Mouse (Mus musculus): ENCODE measurements at regions not wholly inside any gene's neighbourhood (a gene's known extent, or its start where the extent isn't known, plus 50 kb on each side); places are given as distances from the start of the nearest gene placed in this dataset.

GRCm38 (mm10) chr4:54704696-54705095 is 240.2 kb upstream of the Zfp462 start:
- WGBS = 81% methylated on average over 5 of the region's 5 CpGs
- Histone ChIP-seq H3K27ac (ENCODE audit: low read depth, low read length) (no peak overlapping the region), H3K9ac (ENCODE audit: low read depth, low read length) (no peak overlapping the region), H3K9me3 (ENCODE audit: control insufficient read depth, low read length) (no peaks in the 10 kb centered on the region), H3K4me3 (ENCODE audit: low read depth, low read length) (no peak overlapping the region), H3K36me3 (ENCODE audit: control insufficient read depth, insufficient read depth, low read length) (no peaks in the 10 kb centered on the region), H3K4me1 (replicated peaks; ENCODE audit: control insufficient read depth, insufficient read depth, low read length) (no peaks in the 10 kb centered on the region), H3K4me2 (replicated peaks; ENCODE audit: low read depth, low read length) (no peak overlapping the region), H3K27me3 (ENCODE audit: control insufficient read depth, insufficient read depth, low read length) (no peaks in the 10 kb centered on the region)
- DNase-seq (ENCODE audit: low spot score) (no peak), ATAC-seq (ENCODE audit: low FRiP score) (no peak)

- H3K27ac ChIP-seq (ENCODE audit: low read depth, low read length) = no peak overlapping the region
- no peaks in the 10 kb centered on the region for H3K36me3 ChIP-seq (ENCODE audit: control insufficient read depth, insufficient read depth, low read length)
- no peak for ATAC-seq (ENCODE audit: low FRiP score)
- H3K9me3 ChIP-seq (ENCODE audit: control insufficient read depth, low read length) = no peaks in the 10 kb centered on the region
- no peaks in the 10 kb centered on the region for H3K27me3 ChIP-seq (ENCODE audit: control insufficient read depth, insufficient read depth, low read length)
- H3K4me3 ChIP-seq (ENCODE audit: low read depth, low read length) = no peak overlapping the region
- no peak overlapping the region for H3K9ac ChIP-seq (ENCODE audit: low read depth, low read length)
- H3K4me1 ChIP-seq (replicated peaks; ENCODE audit: control insufficient read depth, insufficient read depth, low read length) = no peaks in the 10 kb centered on the region
- no peak overlapping the region for H3K4me2 ChIP-seq (replicated peaks; ENCODE audit: low read depth, low read length)
- DNase-seq (ENCODE audit: low spot score) = no peak
Measured at GRCm38 (mm10) chr4:54709751-54710150, 235.1 kb upstream of the Zfp462 start.

- H3K9me3 ChIP-seq (ENCODE audit: control insufficient read depth, low read length) = no peaks in the 10 kb centered on the region
- no peak overlapping the region for H3K9ac ChIP-seq (ENCODE audit: low read depth, low read length)
- H3K27ac ChIP-seq (ENCODE audit: low read depth, low read length) = no peak overlapping the region
- H3K27me3 ChIP-seq (ENCODE audit: control insufficient read depth, insufficient read depth, low read length) = no peaks in the 10 kb centered on the region
- H3K36me3 ChIP-seq (ENCODE audit: control insufficient read depth, insufficient read depth, low read length) = no peaks in the 10 kb centered on the region
- ATAC-seq (ENCODE audit: low FRiP score) = no peak
- H3K4me3 ChIP-seq (ENCODE audit: low read depth, low read length) = no peak overlapping the region
- no peak for DNase-seq (ENCODE audit: low spot score)
- H3K4me1 ChIP-seq (replicated peaks; ENCODE audit: control insufficient read depth, insufficient read depth, low read length) = no peaks in the 10 kb centered on the region
- 77% methylated on average over 3 of the region's 3 CpGs for WGBS
- H3K4me2 ChIP-seq (replicated peaks; ENCODE audit: low read depth, low read length) = no peak overlapping the region
Measured at GRCm38 (mm10) chr4:54712929-54713328, 231.9 kb upstream of the Zfp462 start.

GRCm38 (mm10) chr4:54714612-54715342 is 230.1 kb upstream of the Zfp462 start:
- no peak overlapping the region for H3K4me2 ChIP-seq (replicated peaks; ENCODE audit: low read depth, low read length)
- no peaks in the 10 kb centered on the region for H3K4me1 ChIP-seq (replicated peaks; ENCODE audit: control insufficient read depth, insufficient read depth, low read length)
- 82% methylated on average over 9 of the region's 9 CpGs for WGBS
- no peak overlapping the region for H3K4me3 ChIP-seq (ENCODE audit: low read depth, low read length)
- no peak overlapping the region for H3K27ac ChIP-seq (ENCODE audit: low read depth, low read length)
- DNase-seq (ENCODE audit: low spot score) = no peak
- H3K9ac ChIP-seq (ENCODE audit: low read depth, low read length) = no peak overlapping the region
- H3K36me3 ChIP-seq (ENCODE audit: control insufficient read depth, insufficient read depth, low read length) = no peaks in the 10 kb centered on the region
- no peaks in the 10 kb centered on the region for H3K9me3 ChIP-seq (ENCODE audit: control insufficient read depth, low read length)
- no peaks in the 10 kb centered on the region for H3K27me3 ChIP-seq (ENCODE audit: control insufficient read depth, insufficient read depth, low read length)
- no peak for ATAC-seq (ENCODE audit: low FRiP score)

GRCm38 (mm10) chr4:54718083-54718482 is 226.8 kb upstream of the Zfp462 start:
- 59% methylated on average over 1 of the region's 1 CpGs for WGBS
- H3K9ac ChIP-seq (ENCODE audit: low read depth, low read length) = no peak overlapping the region
- no peaks in the 10 kb centered on the region for H3K36me3 ChIP-seq (ENCODE audit: control insufficient read depth, insufficient read depth, low read length)
- ATAC-seq (ENCODE audit: low FRiP score) (no peak), DNase-seq (ENCODE audit: low spot score) (no peak)
- H3K4me1 ChIP-seq (replicated peaks; ENCODE audit: control insufficient read depth, insufficient read depth, low read length) = no peaks in the 10 kb centered on the region
- H3K9me3 ChIP-seq (ENCODE audit: control insufficient read depth, low read length) = no peaks in the 10 kb centered on the region
- no peak overlapping the region for H3K4me2 ChIP-seq (replicated peaks; ENCODE audit: low read depth, low read length)
- no peaks in the 10 kb centered on the region for H3K27me3 ChIP-seq (ENCODE audit: control insufficient read depth, insufficient read depth, low read length)
- H3K4me3 ChIP-seq (ENCODE audit: low read depth, low read length) = no peak overlapping the region
- H3K27ac ChIP-seq (ENCODE audit: low read depth, low read length) = no peak overlapping the region

GRCm38 (mm10) chr4:54739001-54739400 is 205.8 kb upstream of the Zfp462 start:
- Histone ChIP-seq H3K36me3 (ENCODE audit: control insufficient read depth, insufficient read depth, low read length) (no peaks in the 10 kb centered on the region), H3K4me3 (ENCODE audit: low read depth, low read length) (no peak overlapping the region), H3K27me3 (ENCODE audit: control insufficient read depth, insufficient read depth, low read length) (no peaks in the 10 kb centered on the region), H3K4me1 (replicated peaks; ENCODE audit: control insufficient read depth, insufficient read depth, low read length) (no peaks in the 10 kb centered on the region), H3K9me3 (ENCODE audit: control insufficient read depth, low read length) (no peaks in the 10 kb centered on the region), H3K4me2 (replicated peaks; ENCODE audit: low read depth, low read length) (no peak overlapping the region), H3K27ac (ENCODE audit: low read depth, low read length) (no peak overlapping the region), H3K9ac (ENCODE audit: low read depth, low read length) (no peak overlapping the region)
- no peak for DNase-seq (ENCODE audit: low spot score)
- 84% methylated on average over 5 of the region's 5 CpGs for WGBS
- ATAC-seq (ENCODE audit: low FRiP score) = no peak

GRCm38 (mm10) chr4:54751458-54751857 is 193.4 kb upstream of the Zfp462 start:
- DNase-seq (ENCODE audit: low spot score) = no peak
- Histone ChIP-seq H3K36me3 (ENCODE audit: control insufficient read depth, insufficient read depth, low read length) (no peaks in the 10 kb centered on the region), H3K9ac (ENCODE audit: low read depth, low read length) (no peak overlapping the region), H3K4me3 (ENCODE audit: low read depth, low read length) (no peak overlapping the region), H3K4me2 (replicated peaks; ENCODE audit: low read depth, low read length) (no peak overlapping the region), H3K27me3 (ENCODE audit: control insufficient read depth, insufficient read depth, low read length) (no peaks in the 10 kb centered on the region), H3K9me3 (ENCODE audit: control insufficient read depth, low read length) (no peaks in the 10 kb centered on the region), H3K27ac (ENCODE audit: low read depth, low read length) (no peak overlapping the region), H3K4me1 (replicated peaks; ENCODE audit: control insufficient read depth, insufficient read depth, low read length) (no peaks in the 10 kb centered on the region)
- ATAC-seq (ENCODE audit: low FRiP score) = no peak
- 93% methylated on average over 2 of the region's 2 CpGs for WGBS

GRCm38 (mm10) chr4:54756441-54756840 is 188.4 kb upstream of the Zfp462 start:
- no peak for ATAC-seq (ENCODE audit: low FRiP score)
- H3K4me2 ChIP-seq (replicated peaks; ENCODE audit: low read depth, low read length) = no peak overlapping the region
- 0 out of 2 replicates have a peak, but pooled peaks cover 2% of the 10 kb centered on the region for H3K4me1 ChIP-seq (replicated peaks; ENCODE audit: control insufficient read depth, insufficient read depth, low read length)
- no peaks in the 10 kb centered on the region for H3K9me3 ChIP-seq (ENCODE audit: control insufficient read depth, low read length)
- no peaks in the 10 kb centered on the region for H3K36me3 ChIP-seq (ENCODE audit: control insufficient read depth, insufficient read depth, low read length)
- no peak overlapping the region for H3K9ac ChIP-seq (ENCODE audit: low read depth, low read length)
- H3K27me3 ChIP-seq (ENCODE audit: control insufficient read depth, insufficient read depth, low read length) = no peaks in the 10 kb centered on the region
- DNase-seq (ENCODE audit: low spot score) = no peak
- 90% methylated on average over 4 of the region's 4 CpGs for WGBS
- H3K27ac ChIP-seq (ENCODE audit: low read depth, low read length) = no peak overlapping the region
- no peak overlapping the region for H3K4me3 ChIP-seq (ENCODE audit: low read depth, low read length)

- Histone ChIP-seq H3K36me3 (ENCODE audit: control insufficient read depth, insufficient read depth, low read length) (no peaks in the 10 kb centered on the region), H3K9me3 (ENCODE audit: control insufficient read depth, low read length) (no peaks in the 10 kb centered on the region), H3K27ac (ENCODE audit: low read depth, low read length) (no peak overlapping the region), H3K4me1 (replicated peaks; ENCODE audit: control insufficient read depth, insufficient read depth, low read length) (0 out of 2 replicates have a peak, but pooled peaks cover 2% of the 10 kb centered on the region), H3K27me3 (ENCODE audit: control insufficient read depth, insufficient read depth, low read length) (no peaks in the 10 kb centered on the region), H3K9ac (ENCODE audit: low read depth, low read length) (no peak overlapping the region), H3K4me3 (ENCODE audit: low read depth, low read length) (no peak overlapping the region), H3K4me2 (replicated peaks; ENCODE audit: low read depth, low read length) (no peak overlapping the region)
- DNase-seq (ENCODE audit: low spot score) (peak; percentile 39), ATAC-seq (ENCODE audit: low FRiP score) (0 out of 2 replicates have a peak, but pooled peaks have one; percentile 45)
- WGBS = 47% methylated on average over 19 of the region's 19 CpGs
Measured at GRCm38 (mm10) chr4:54757715-54758500, 186.9 kb upstream of the Zfp462 start.
